Mouse (Mus musculus) forebrain, embryonic 10.5 days (tissue): ENCODE measurements at regions not wholly inside any gene's neighbourhood (a gene's known extent, or its start where the extent isn't known, plus 50 kb on each side); places are given as distances from the start of the nearest gene placed in this dataset.

Experiments used
- DNase-seq: peaks from one replicate; pipeline ENCODE4 v3.0.0-alpha.2; 2017; ENCODE audit warnings: low spot score; ENCODE audit errors: extremely low spot score
- H3K27ac ChIP-seq: fragments of 300-500 bp; sonication (generic); 2 replicates; pipeline ENCODE4 v1.5.1; 2016; ENCODE audit warnings: mild to moderate bottlenecking
- H3K27me3 ChIP-seq: fragments of 300-500 bp; sonication (generic); 2 replicates; pipeline ENCODE4 v1.6.1; 2016; ENCODE audit warnings: mild to moderate bottlenecking; ENCODE audit not compliant: poor library complexity, severe bottlenecking
- H3K36me3 ChIP-seq: fragments of 300-500 bp; sonication (generic); replicated peaks from 2 replicates; pipeline ENCODE4 v1.6.1; 2016; ENCODE audit warnings: mild to moderate bottlenecking, moderate library complexity
- H3K4me1 ChIP-seq: fragments of 300-500 bp; sonication (generic); 2 replicates; pipeline ENCODE4 v1.6.1; 2016
- H3K4me3 ChIP-seq: fragments of 300-500 bp; sonication (generic); 2 replicates; pipeline ENCODE4 v1.5.1; 2016; ENCODE audit warnings: mild to moderate bottlenecking, moderate library complexity
- H3K9me3 ChIP-seq: fragments of 300-500 bp; sonication (generic); 2 replicates; pipeline ENCODE4 v1.6.1; 2016; ENCODE audit warnings: mild to moderate bottlenecking, moderate library complexity
- WGBS: fragments of 180-500 bp; shearing (Covaris S2); methylation state at CpG from one replicate; pipeline ENCODE4 v1.1.7; 2016; 5-methylcytosine and 5-hydroxymethylcytosine counted together

GRCm38 (mm10) chr13:16279974-16280373, 268.3 kb downstream of the Inhba start:
- no peaks in the 10 kb centered on the region for H3K36me3 ChIP-seq
- no peak overlapping the region for H3K27ac ChIP-seq
- no peaks in the 10 kb centered on the region for H3K9me3 ChIP-seq
- DNase-seq: no peak
- no peak overlapping the region for H3K4me3 ChIP-seq
- H3K27me3 ChIP-seq: no peaks in the 10 kb centered on the region
- no peaks in the 10 kb centered on the region for H3K4me1 ChIP-seq
- 92% methylated on average over 3 of the region's 3 CpGs for WGBS

GRCm38 (mm10) chr13:16280742-16281141, 269.1 kb downstream of the Inhba start:
- no peak for DNase-seq
- Histone ChIP-seq H3K27ac (no peak overlapping the region), H3K4me3 (no peak overlapping the region), H3K27me3 (no peaks in the 10 kb centered on the region), H3K4me1 (no peaks in the 10 kb centered on the region), H3K36me3 (no peaks in the 10 kb centered on the region), H3K9me3 (no peaks in the 10 kb centered on the region)
- WGBS: 74% methylated on average over 2 of the region's 2 CpGs

- Histone ChIP-seq H3K9me3 (no peaks in the 10 kb centered on the region), H3K27ac (no peak overlapping the region), H3K4me1 (no peaks in the 10 kb centered on the region), H3K4me3 (no peak overlapping the region), H3K36me3 (no peaks in the 10 kb centered on the region), H3K27me3 (no peaks in the 10 kb centered on the region)
- no peak for DNase-seq
Measured at GRCm38 (mm10) chr13:16281777-16282176, 270.1 kb downstream of the Inhba start.

- Histone ChIP-seq H3K4me1 (no peaks in the 10 kb centered on the region), H3K27ac (no peak overlapping the region), H3K27me3 (no peaks in the 10 kb centered on the region), H3K4me3 (no peak overlapping the region), H3K9me3 (no peaks in the 10 kb centered on the region), H3K36me3 (no peaks in the 10 kb centered on the region)
- WGBS: 56% methylated on average over 2 of the region's 2 CpGs
- no peak for DNase-seq
Measured at GRCm38 (mm10) chr13:16282230-16282629, 270.6 kb downstream of the Inhba start.

- H3K27ac ChIP-seq: no peak overlapping the region
- H3K27me3 ChIP-seq: no peaks in the 10 kb centered on the region
- H3K9me3 ChIP-seq: no peaks in the 10 kb centered on the region
- H3K36me3 ChIP-seq: no peaks in the 10 kb centered on the region
- 86% methylated on average over 4 of the region's 4 CpGs for WGBS
- H3K4me1 ChIP-seq: no peaks in the 10 kb centered on the region
- DNase-seq: no peak
- no peak overlapping the region for H3K4me3 ChIP-seq
Measured at GRCm38 (mm10) chr13:16283336-16283735, 271.7 kb downstream of the Inhba start.

GRCm38 (mm10) chr13:16289633-16290032, 278.0 kb downstream of the Inhba start:
- 83% methylated on average over 2 of the region's 2 CpGs for WGBS
- DNase-seq: no peak
- no peak overlapping the region for H3K4me3 ChIP-seq
- no peaks in the 10 kb centered on the region for H3K9me3 ChIP-seq
- H3K4me1 ChIP-seq: no peaks in the 10 kb centered on the region
- no peaks in the 10 kb centered on the region for H3K27me3 ChIP-seq
- H3K36me3 ChIP-seq: no peaks in the 10 kb centered on the region
- no peak overlapping the region for H3K27ac ChIP-seq

- Histone ChIP-seq H3K27me3 (no peaks in the 10 kb centered on the region), H3K36me3 (no peaks in the 10 kb centered on the region), H3K4me1 (no peaks in the 10 kb centered on the region), H3K9me3 (no peaks in the 10 kb centered on the region), H3K4me3 (no peak overlapping the region), H3K27ac (no peak overlapping the region)
- no peak for DNase-seq
- WGBS: 92% methylated on average over 2 of the region's 2 CpGs
Measured at GRCm38 (mm10) chr13:16290784-16291183, 279.1 kb downstream of the Inhba start.

- no peaks in the 10 kb centered on the region for H3K9me3 ChIP-seq
- H3K27me3 ChIP-seq: no peaks in the 10 kb centered on the region
- no peak overlapping the region for H3K27ac ChIP-seq
- no peaks in the 10 kb centered on the region for H3K4me1 ChIP-seq
- no peaks in the 10 kb centered on the region for H3K36me3 ChIP-seq
- no peak overlapping the region for H3K4me3 ChIP-seq
- no peak for DNase-seq
- WGBS: 87% methylated on average over 6 of the region's 6 CpGs
Measured at GRCm38 (mm10) chr13:16291661-16292291, 280.1 kb downstream of the Inhba start.

GRCm38 (mm10) chr13:16299756-16300155, 288.1 kb downstream of the Inhba start:
- Histone ChIP-seq H3K36me3 (no peaks in the 10 kb centered on the region), H3K27me3 (no peaks in the 10 kb centered on the region), H3K4me1 (no peaks in the 10 kb centered on the region), H3K4me3 (no peak overlapping the region), H3K27ac (no peak overlapping the region), H3K9me3 (no peaks in the 10 kb centered on the region)
- no peak for DNase-seq
- WGBS: 88% methylated on average over 2 of the region's 2 CpGs

- no peaks in the 10 kb centered on the region for H3K36me3 ChIP-seq
- H3K9me3 ChIP-seq: no peaks in the 10 kb centered on the region
- 88% methylated on average over 2 of the region's 2 CpGs for WGBS
- no peak overlapping the region for H3K4me3 ChIP-seq
- H3K27me3 ChIP-seq: no peaks in the 10 kb centered on the region
- no peak for DNase-seq
- H3K4me1 ChIP-seq: no peaks in the 10 kb centered on the region
- H3K27ac ChIP-seq: no peak overlapping the region
Measured at GRCm38 (mm10) chr13:16314669-16315068, 303.0 kb downstream of the Inhba start.

- no peak overlapping the region for H3K4me3 ChIP-seq
- no peaks in the 10 kb centered on the region for H3K9me3 ChIP-seq
- no peaks in the 10 kb centered on the region for H3K36me3 ChIP-seq
- no peaks in the 10 kb centered on the region for H3K27me3 ChIP-seq
- 91% methylated on average over 2 of the region's 2 CpGs for WGBS
- no peak overlapping the region for H3K27ac ChIP-seq
- DNase-seq: no peak
- no peaks in the 10 kb centered on the region for H3K4me1 ChIP-seq
Measured at GRCm38 (mm10) chr13:16315689-16316088, 304.0 kb downstream of the Inhba start.

- Histone ChIP-seq H3K4me3 (no peak overlapping the region), H3K27ac (no peak overlapping the region), H3K4me1 (no peaks in the 10 kb centered on the region), H3K36me3 (no peaks in the 10 kb centered on the region), H3K9me3 (no peaks in the 10 kb centered on the region), H3K27me3 (no peaks in the 10 kb centered on the region)
- DNase-seq: no peak
- 95% methylated on average over 2 of the region's 2 CpGs for WGBS
Measured at GRCm38 (mm10) chr13:16316581-16316980, 304.9 kb downstream of the Inhba start.

- WGBS: 72% methylated on average over 3 of the region's 3 CpGs
- no peaks in the 10 kb centered on the region for H3K27me3 ChIP-seq
- DNase-seq: no peak
- H3K4me1 ChIP-seq: no peaks in the 10 kb centered on the region
- H3K36me3 ChIP-seq: no peaks in the 10 kb centered on the region
- no peaks in the 10 kb centered on the region for H3K9me3 ChIP-seq
- H3K27ac ChIP-seq: no peak overlapping the region
- no peak overlapping the region for H3K4me3 ChIP-seq
Measured at GRCm38 (mm10) chr13:16317412-16317811, 305.8 kb downstream of the Inhba start.

- 79% methylated on average over 4 of the region's 4 CpGs for WGBS
- Histone ChIP-seq H3K4me1 (no peaks in the 10 kb centered on the region), H3K4me3 (no peak overlapping the region), H3K27ac (no peak overlapping the region), H3K9me3 (no peaks in the 10 kb centered on the region), H3K27me3 (no peaks in the 10 kb centered on the region), H3K36me3 (no peaks in the 10 kb centered on the region)
- DNase-seq: no peak
Measured at GRCm38 (mm10) chr13:16320392-16320791, 308.7 kb downstream of the Inhba start.
